Mouse (Mus musculus) testis, postnatal 14 days (tissue): ENCODE measurements around the gene Dnah9.
A peak's percentile ranks its signal among the peaks of the same experiment; 100 is the strongest.

Experiments
- DNase-seq: peaks from one replicate; pipeline ENCODE4 v3.0.0; 2021; ENCODE audit warnings: low spot score

Dnah9 gene

GRCm38 (mm10) chr11:65794428-65795219 is 373.7 kb downstream of the Dnah9 start:
- DNase-seq, result no peak

- peak; percentile 92 for DNase-seq
Observed at GRCm38 (mm10) chr11:65788154-65788553, 380.2 kb downstream of the Dnah9 start, which contains the start of gene Map2k4. Map2k4 (minus strand) TSS chr11:65788297.

- DNase-seq, result peak; percentile 76
Observed at GRCm38 (mm10) chr11:65787421-65788151, 380.8 kb downstream of the Dnah9 start.

- no peak for DNase-seq
Observed at GRCm38 (mm10) chr11:65786160-65786559, 382.2 kb downstream of the Dnah9 start.

GRCm38 (mm10) chr11:65781596-65781995 is 386.8 kb downstream of the Dnah9 start:
- no peak for DNase-seq
